Mouse (Mus musculus) lung, postnatal 0 days (tissue): ENCODE measurements around the gene Pik3r4. TPM values are rescaled to one million over a fixed set of nuclear protein-coding genes. Genes with fewer than 3 reads are reported as not detected.

Experiments used
- ATAC-seq: fragments of 200-750 bp; cut with Nextera tagmentation; 2 replicates; pipeline ENCODE4 v1.8.0; 2017; ENCODE audit warnings: moderate library complexity
- DNase-seq: peaks from one replicate; pipeline ENCODE4 v3.0.0-alpha.2; 2016; ENCODE audit warnings: low spot score
- H3K27ac ChIP-seq: fragments of 300-500 bp; sonication (generic); 2 replicates; pipeline ENCODE4 v1.5.1; 2014; ENCODE audit warnings: antibody characterized with exemption, mild to moderate bottlenecking, low read length, mixed read lengths
- H3K27me3 ChIP-seq: fragments of 300-500 bp; sonication (generic); replicated peaks from 2 replicates; pipeline ENCODE4 v1.6.1; 2014; ENCODE audit warnings: low read length, mixed read lengths; ENCODE audit not compliant: insufficient read depth
- H3K36me3 ChIP-seq: fragments of 300-500 bp; sonication (generic); 2 replicates; pipeline ENCODE4 v1.6.1; 2014; ENCODE audit warnings: low read length, mixed read lengths; ENCODE audit not compliant: insufficient read depth
- H3K4me1 ChIP-seq: fragments of 300-500 bp; sonication (generic); 2 replicates; pipeline ENCODE4 v1.6.1; 2014; ENCODE audit warnings: antibody characterized with exemption, low read depth, low read length, mixed read lengths; ENCODE audit not compliant: insufficient read depth
- H3K4me2 ChIP-seq: fragments of 300-500 bp; sonication (generic); replicated peaks from 2 replicates; pipeline ENCODE4 v1.6.1; 2014; ENCODE audit warnings: low read depth, mild to moderate bottlenecking, low read length, moderate library complexity, mixed read lengths
- H3K4me3 ChIP-seq: fragments of 300-500 bp; sonication (generic); 2 replicates; pipeline ENCODE4 v1.5.1; 2014; ENCODE audit warnings: low read depth, low read length
- H3K9ac ChIP-seq: fragments of 300-500 bp; sonication (generic); replicated peaks from 2 replicates; pipeline ENCODE4 v1.6.1; 2014; ENCODE audit warnings: low read depth, mild to moderate bottlenecking
- H3K9me3 ChIP-seq: fragments of 300-500 bp; sonication (generic); 2 replicates; pipeline ENCODE4 v1.6.1; 2016; ENCODE audit warnings: low read length, mixed read lengths
- CTCF ChIP-seq: IDR thresholded peaks from 2 replicates; pipeline ENCODE4 v1.5.1; 2016; ENCODE audit warnings: antibody characterized with exemption, mild to moderate bottlenecking
- EP300 ChIP-seq: IDR thresholded peaks from 2 replicates; pipeline ENCODE4 v1.6.1; 2016; ENCODE audit warnings: antibody characterized with exemption, mild to moderate bottlenecking, control low read depth
- WGBS: fragments of 180-500 bp; shearing (Covaris S2); extraction: QIAGEN DNeasy Blood & Tissue Kit; methylation state at CpG from one replicate; pipeline ENCODE4 v1.1.7; 2014; 5-methylcytosine and 5-hydroxymethylcytosine counted together
- polyA plus RNA-seq: library from polyadenylated mRNA; unstranded; fragments of >200 nt; fragmentation: Nextera tagmentation; extraction: Ambion mirVana; gene quantifications from 2 replicates; pipeline ENCODE4 v1.2.1, GENCODE M21; 2015

Gene Pik3r4
- polyA plus RNA-seq, 1 experiment from 2014 or later: 17.6 TPM

DNA sequence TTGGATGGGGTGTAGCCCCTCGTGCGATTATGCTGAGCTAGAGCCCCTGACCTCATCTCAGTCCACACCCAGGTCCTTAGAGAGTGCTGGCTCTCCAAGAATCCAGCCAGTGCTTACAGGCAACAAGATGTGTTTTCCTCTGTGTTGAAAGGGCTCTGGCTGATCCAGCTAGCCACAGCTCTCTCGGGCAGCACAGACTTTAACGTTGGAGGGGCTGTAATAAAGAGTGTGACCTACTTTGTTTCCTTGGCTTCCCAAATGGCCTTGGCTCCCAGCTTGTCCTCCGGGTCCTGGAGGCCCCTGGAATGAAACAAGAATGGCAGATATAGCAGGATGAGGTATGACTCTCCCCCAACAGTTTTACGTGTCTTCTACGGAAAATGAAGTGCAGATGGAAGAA, 89.2 kb downstream of the Pik3r4 start:
- no peaks in the 10 kb centered on the region for H3K36me3 ChIP-seq
- no peak overlapping the region for H3K4me3 ChIP-seq
- TF ChIP-seq EP300 (no peak), CTCF (no peak)
- no peaks in the 10 kb centered on the region for H3K9me3 ChIP-seq
- no peak for DNase-seq
- whole genome bisulfite sequencing: 67% methylated on average over 7 of the region's 7 CpGs
- ATAC-seq: no peak
- no peaks in the 10 kb centered on the region for H3K4me1 ChIP-seq
- no peak overlapping the region for H3K27ac ChIP-seq
- no peak overlapping the region for H3K4me2 ChIP-seq
- H3K9ac ChIP-seq: no peak overlapping the region
- H3K27me3 ChIP-seq: no peaks in the 10 kb centered on the region

DNA sequence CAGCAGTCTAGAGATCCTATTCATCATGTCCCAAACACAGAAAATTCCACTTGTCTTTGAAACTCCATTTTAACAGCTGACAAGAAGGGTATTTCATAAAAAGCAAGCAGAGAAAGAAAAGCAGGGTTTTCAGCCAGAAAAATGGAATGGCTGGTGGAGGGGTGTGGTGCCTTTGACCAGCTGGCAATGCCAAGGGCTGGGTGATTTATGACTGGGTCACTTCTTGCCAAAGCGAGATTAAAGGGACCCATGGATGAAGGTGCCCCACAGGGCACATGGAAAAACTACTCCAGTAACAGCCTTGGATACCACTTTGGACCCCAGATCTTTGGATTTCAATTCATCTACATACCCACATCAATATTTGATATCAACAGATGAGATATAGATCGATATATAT, 91.9 kb downstream of the Pik3r4 start:
- H3K9ac ChIP-seq: no peak overlapping the region
- no peaks in the 10 kb centered on the region for H3K9me3 ChIP-seq
- H3K4me3 ChIP-seq: no peak overlapping the region
- no peaks in the 10 kb centered on the region for H3K27me3 ChIP-seq
- H3K27ac ChIP-seq: no peak overlapping the region
- WGBS: 74% methylated on average over 2 of the region's 2 CpGs
- TF ChIP-seq EP300 (no peak), CTCF (no peak)
- no peaks in the 10 kb centered on the region for H3K4me1 ChIP-seq
- ATAC-seq (no peak), DNase-seq (no peak)
- no peak overlapping the region for H3K4me2 ChIP-seq
- no peaks in the 10 kb centered on the region for H3K36me3 ChIP-seq

DNA sequence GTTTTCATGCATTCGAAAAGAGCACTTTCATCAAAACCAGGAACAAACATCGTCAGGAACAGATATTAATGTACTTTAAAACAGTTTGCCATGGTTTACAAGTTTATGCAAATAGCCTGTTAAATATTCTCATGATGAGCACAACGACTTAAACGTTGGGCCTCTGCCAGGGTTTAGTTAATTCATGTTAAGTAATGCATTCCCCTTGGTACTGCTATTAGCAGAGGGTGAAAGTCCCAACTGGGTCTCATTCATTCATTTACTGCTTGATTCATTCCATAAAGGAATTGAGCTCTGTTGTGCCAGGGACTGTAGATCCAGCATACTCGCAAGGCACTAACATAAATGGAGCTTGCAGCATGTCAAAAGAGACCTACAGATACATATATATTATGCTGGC, 92.4 kb downstream of the Pik3r4 start:
- Histone ChIP-seq H3K27me3 (no peaks in the 10 kb centered on the region), H3K4me3 (no peak overlapping the region), H3K4me2 (no peak overlapping the region), H3K27ac (no peak overlapping the region), H3K9ac (no peak overlapping the region), H3K4me1 (no peaks in the 10 kb centered on the region), H3K36me3 (no peaks in the 10 kb centered on the region), H3K9me3 (no peaks in the 10 kb centered on the region)
- DNase-seq (no peak), ATAC-seq (no peak)
- WGBS: 71% methylated on average over 5 of the region's 5 CpGs
- TF ChIP-seq EP300: no peak
- no peak for TF ChIP-seq CTCF

Other genes with a start within 250 kb of the Pik3r4 start
- gene Aste1, start 247.6 kb upstream of the Pik3r4 start, polyA plus RNA-seq: 8.6 and 9.5 TPM in 2 replicates
- 3.2 and 3.4 TPM in 2 replicates for gene Nek11, start 247.5 kb upstream of the Pik3r4 start, polyA plus RNA-seq
- gene Atp2c1, start 115.7 kb upstream of the Pik3r4 start, polyA plus RNA-seq: 47.8 and 52.6 TPM in 2 replicates
- 0.07 and 0.12 TPM in 2 replicates for gene Col6a6, start 185.2 kb downstream of the Pik3r4 start, polyA plus RNA-seq